Mouse (Mus musculus) inflammation-experienced regulatory T-cells, adult 6 months (primary cell): ENCODE results near the gene Fam222b. TPM values are rescaled to one million over a fixed set of nuclear protein-coding genes. Genes with fewer than 3 reads are reported as not detected.

Experiments
- polyA plus RNA-seq, 3 experiments: library from polyadenylated mRNA; unstranded; fragments of 100-300 nt; shearing (Covaris generic); gene quantifications; one replicate each; pipeline ENCODE4 v1.2.1; 2017

The Fam222b gene
- polyA plus RNA-seq, 3 experiments from 2014 or later, result 10.9 to 20.0 (median 12.1) TPM

Other genes with a start within 250 kb of the Fam222b start
- 1 to 10 TPM in 1 of 3 experiments, under 1 TPM in 2; 0.43 to 2.7 (median 0.56) TPM for gene Pipox, start 200.6 kb upstream of the Fam222b start, polyA plus RNA-seq
- under 1 TPM in 1 of 3 experiments, not detected in 2; 0.24 TPM for gene Sez6, start 163.9 kb upstream of the Fam222b start, polyA plus RNA-seq
- 10 to 100 TPM; 21.4 to 37.6 (median 35.3) TPM for gene Phf12, start 111.9 kb upstream of the Fam222b start, polyA plus RNA-seq
- gene Dhrs13, start 62.4 kb upstream of the Fam222b start, polyA plus RNA-seq, result 1 to 10 TPM in 2 of 3 experiments, under 1 TPM in 1; 0.94 to 1.8 (median 1.7) TPM
- 10 to 100 TPM; 21.3 to 36.0 (median 24.7) TPM for gene Flot2, start 56.7 kb upstream of the Fam222b start, polyA plus RNA-seq
- 10 to 100 TPM; 29.4 to 45.2 (median 41.1) TPM for gene Eral1, start 14.3 kb upstream of the Fam222b start, polyA plus RNA-seq
- gene Traf4, start 70.9 kb downstream of the Fam222b start, polyA plus RNA-seq, result 1 to 10 TPM; 3.5 to 6.8 (median 3.6) TPM
- 10 to 100 TPM in 2 of 3 experiments, 1 to 10 TPM in 1; 9.1 to 13.2 (median 11.3) TPM for gene Nek8, start 82.0 kb downstream of the Fam222b start, polyA plus RNA-seq
- 1 to 10 TPM; 2.7 to 3.6 (median 3.2) TPM for gene Tlcd1, start 82.1 kb downstream of the Fam222b start, polyA plus RNA-seq
- gene Rpl23a, start 88.9 kb downstream of the Fam222b start, polyA plus RNA-seq, result 1,000 to 10,000 TPM; 2,768 to 4,435 (median 3,801) TPM
- 1 to 10 TPM in 1 of 3 experiments, not detected in 2; 1.4 TPM for gene Rab34, start 93.8 kb downstream of the Fam222b start, polyA plus RNA-seq
- 1 to 10 TPM; 1.9 to 5.4 (median 3.5) TPM for gene Proca1, start 98.7 kb downstream of the Fam222b start, polyA plus RNA-seq
- 100 to 1,000 TPM; 103 to 118 (median 104) TPM for gene Sdf2, start 151.1 kb downstream of the Fam222b start, polyA plus RNA-seq
- gene Supt6, start 151.3 kb downstream of the Fam222b start, polyA plus RNA-seq, result 10 to 100 TPM; 16.6 to 18.7 (median 16.9) TPM
- 10 to 100 TPM; 26.4 to 41.9 (median 27.3) TPM for gene 2610507B11Rik, start 167.1 kb downstream of the Fam222b start, polyA plus RNA-seq
- under 1 TPM; 0.44 to 0.79 (median 0.48) TPM for gene BC030499, start 196.2 kb downstream of the Fam222b start, polyA plus RNA-seq
- gene Spag5, start 206.9 kb downstream of the Fam222b start, polyA plus RNA-seq, result 10 to 100 TPM in 1 of 3 experiments, 1 to 10 TPM in 2; 2.2 to 22.1 (median 3.4) TPM
- gene Aldoc, start 228.3 kb downstream of the Fam222b start, polyA plus RNA-seq, result 1 to 10 TPM; 4.0 to 9.6 (median 7.6) TPM
- gene Pigs, start 233.8 kb downstream of the Fam222b start, polyA plus RNA-seq, result 10 to 100 TPM; 55.1 to 70.1 (median 57.5) TPM
- gene Unc119, start 248.8 kb downstream of the Fam222b start, polyA plus RNA-seq, result 10 to 100 TPM; 11.3 to 29.0 (median 11.9) TPM